Mouse (Mus musculus): Measurements from ENCODE around the gene Nfe2. TPM values are rescaled to one million over a fixed set of nuclear protein-coding genes. Genes with fewer than 3 reads are reported as not detected.
"Not testable (repeated sequence)": the region's sequence is repeated elsewhere in the genome, so short reads cannot be mapped to it uniquely, and the experiment has no call there.

Nfe2 gene
- total RNA-seq, 1 experiment from 2014 or later: 112 TPM

DNA sequence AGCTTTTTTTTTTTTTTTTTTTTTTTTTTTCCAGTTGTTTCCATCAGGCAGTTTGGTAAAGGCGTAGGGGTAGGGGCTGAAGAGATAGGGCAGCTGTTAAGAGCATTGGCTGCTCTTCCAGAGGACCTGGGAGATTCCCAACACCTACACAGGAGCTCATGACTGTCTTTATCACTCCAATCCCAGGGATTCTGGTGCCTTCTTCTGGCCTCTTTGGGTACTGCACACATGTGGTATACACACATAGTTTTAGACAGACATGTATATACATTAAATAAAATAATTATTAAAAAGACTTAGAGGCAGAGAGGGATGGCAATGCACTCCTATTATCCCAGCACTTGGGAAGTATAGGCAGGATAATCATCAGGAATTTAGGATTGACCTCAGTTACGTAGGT is 35.2 kb upstream of the Nfe2 start:
- ATAC-seq (replicated peaks; ENCODE audit: insufficient number of reproducible peaks, low FRiP score, low TSS enrichment, poor library complexity, severe bottlenecking): no peak

DNA sequence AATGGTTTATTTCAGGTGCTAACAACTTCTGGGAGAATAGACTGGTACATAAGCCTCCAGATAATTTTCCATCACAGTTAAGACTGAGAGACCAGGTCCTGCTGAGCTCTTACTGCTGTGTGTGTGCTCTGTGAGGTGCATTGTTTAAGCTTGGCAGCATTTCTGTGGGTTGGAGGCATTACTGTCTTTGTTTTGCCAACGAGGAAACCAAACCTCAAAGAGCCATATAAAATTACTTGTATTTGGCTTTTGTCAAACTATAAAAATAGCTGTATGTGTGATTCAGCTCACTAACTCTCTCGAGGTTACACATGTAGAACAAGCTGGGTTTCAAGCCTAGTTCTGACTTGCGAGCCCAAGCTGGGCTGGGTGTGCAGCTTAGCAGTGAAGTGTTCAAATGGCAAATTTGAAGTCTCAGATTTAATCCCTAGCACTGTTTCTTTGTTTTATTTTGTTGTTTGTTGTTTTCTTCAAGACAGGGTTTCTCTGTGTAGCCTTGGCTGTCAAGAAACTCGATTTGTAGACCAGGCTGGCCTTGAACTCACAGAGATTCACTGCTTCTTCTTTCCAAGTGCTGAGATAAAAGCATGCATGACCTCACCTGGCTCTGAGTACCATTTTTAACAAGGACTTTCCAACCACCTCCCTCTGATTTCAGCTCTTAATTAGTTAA is 34.6 kb upstream of the Nfe2 start:
- no peak for ATAC-seq (replicated peaks; ENCODE audit: insufficient number of reproducible peaks, low FRiP score, low TSS enrichment, poor library complexity, severe bottlenecking)

DNA sequence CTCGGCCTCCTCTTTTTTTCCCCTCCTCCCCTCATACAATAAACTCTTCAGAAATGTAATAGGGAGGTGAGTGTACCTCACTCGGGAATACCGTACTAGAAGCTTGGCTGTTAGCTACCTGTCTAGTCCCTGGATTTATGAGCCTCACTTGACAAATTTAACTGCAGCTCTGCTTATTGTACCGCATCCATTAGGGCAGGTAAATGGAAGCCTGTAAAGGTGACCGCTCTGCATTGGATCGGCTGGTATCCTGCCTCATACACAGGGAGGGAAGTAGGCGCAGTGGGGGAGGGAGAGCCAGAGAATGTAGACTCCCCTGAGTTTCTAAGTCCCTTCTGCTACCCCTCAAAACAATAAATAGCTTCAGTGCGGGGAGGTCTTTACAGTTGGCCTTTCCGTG is 32.6 kb upstream of the Nfe2 start:
- ATAC-seq (replicated peaks; ENCODE audit: insufficient number of reproducible peaks, low FRiP score, low TSS enrichment, poor library complexity, severe bottlenecking): no peak

DNA sequence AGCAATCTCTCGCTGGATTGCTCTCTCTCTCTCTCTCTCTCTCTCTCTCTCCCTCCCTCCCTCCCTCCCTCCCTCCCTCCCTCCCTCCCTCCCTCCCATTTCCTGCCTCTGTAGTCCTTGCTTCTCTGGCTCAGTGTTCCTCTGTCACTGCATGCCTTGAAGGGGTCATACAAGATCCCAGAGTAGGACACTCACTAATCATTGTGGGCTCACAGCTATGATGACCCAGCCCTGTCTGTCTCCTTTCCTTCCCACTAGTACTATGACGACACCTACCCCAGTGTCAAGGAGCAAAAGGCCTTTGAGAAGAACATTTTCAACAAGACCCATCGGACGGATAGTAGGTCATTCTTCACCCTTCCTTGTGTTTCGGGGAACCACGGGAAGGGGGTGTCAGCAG is 32.2 kb upstream of the Nfe2 start:
- no peak for ATAC-seq (replicated peaks; ENCODE audit: insufficient number of reproducible peaks, low FRiP score, low TSS enrichment, poor library complexity, severe bottlenecking)

DNA sequence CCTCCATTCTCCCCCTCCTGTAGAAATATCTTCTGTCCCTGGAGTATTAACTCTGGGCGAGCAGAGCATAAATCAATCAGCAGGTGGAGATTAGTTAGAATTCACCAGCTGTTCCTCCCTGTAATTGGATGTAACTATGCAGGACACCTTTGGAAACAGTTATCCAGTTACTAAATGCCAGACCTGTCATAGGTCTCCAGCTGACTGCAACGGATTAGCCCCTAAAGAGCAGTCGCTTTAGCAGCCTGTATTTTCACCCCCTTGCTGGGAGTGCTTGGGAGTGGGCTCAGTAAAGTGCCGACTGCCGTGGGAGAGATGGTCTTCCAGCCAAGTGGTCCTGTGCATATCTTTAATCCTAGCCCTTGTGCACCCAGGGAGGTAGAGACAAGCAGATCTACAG is 31.4 kb upstream of the Nfe2 start:
- ATAC-seq (replicated peaks; ENCODE audit: insufficient number of reproducible peaks, low FRiP score, low TSS enrichment, poor library complexity, severe bottlenecking): no peak

DNA sequence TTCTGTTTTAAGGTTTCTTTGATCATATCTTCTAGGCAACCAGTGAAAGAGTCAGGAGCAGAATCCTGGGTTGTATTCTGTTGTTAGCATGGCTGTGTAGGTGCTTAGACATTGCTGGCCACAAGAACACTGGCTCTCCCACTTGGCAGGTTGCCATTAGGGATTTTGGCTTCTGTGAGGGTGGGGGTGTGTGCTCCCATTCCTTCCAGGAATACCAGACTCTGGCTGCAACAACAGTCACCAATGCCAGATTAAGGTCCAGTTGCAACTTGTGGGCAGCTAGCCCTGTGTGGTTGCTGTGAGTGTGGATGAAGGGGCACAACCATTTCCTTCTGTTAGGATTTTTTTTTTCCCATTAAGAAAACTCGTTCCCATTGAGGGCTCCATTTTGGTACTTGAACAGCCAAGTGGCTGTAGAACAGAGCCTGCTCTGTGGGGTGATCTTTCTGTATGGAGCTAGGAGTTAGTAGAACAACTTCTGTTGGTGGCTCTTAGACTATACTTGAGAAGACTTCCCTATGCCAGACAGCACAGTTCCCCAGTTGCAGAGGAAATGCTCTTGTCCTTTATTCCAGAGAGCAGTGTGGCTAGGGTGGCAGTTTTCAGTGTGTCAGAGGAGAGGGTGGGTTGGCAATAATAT is 27.7 kb upstream of the Nfe2 start:
- ATAC-seq (replicated peaks; ENCODE audit: insufficient number of reproducible peaks, low FRiP score, low TSS enrichment, poor library complexity, severe bottlenecking): no peak

DNA sequence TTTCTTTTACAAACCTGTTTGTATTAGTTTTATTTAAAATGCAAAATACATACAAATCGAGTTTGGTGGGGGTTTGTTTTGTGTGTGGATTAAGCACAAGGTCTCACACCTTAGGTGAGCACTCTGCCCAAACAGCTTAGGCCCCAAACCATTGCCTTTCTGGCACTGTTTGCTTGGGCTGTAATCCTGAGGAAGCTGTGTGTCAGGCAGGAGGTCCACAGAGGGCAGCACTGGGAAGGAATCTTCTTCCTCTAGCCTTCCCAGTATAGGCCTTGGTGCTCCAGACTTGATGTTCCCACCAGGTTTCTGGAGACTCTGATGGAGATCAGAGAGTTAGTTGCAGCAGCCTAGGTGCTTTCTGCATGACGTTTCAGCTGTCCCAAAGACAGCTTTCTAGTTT is 26.4 kb upstream of the Nfe2 start:
- ATAC-seq (replicated peaks; ENCODE audit: insufficient number of reproducible peaks, low FRiP score, low TSS enrichment, poor library complexity, severe bottlenecking): no peak

DNA sequence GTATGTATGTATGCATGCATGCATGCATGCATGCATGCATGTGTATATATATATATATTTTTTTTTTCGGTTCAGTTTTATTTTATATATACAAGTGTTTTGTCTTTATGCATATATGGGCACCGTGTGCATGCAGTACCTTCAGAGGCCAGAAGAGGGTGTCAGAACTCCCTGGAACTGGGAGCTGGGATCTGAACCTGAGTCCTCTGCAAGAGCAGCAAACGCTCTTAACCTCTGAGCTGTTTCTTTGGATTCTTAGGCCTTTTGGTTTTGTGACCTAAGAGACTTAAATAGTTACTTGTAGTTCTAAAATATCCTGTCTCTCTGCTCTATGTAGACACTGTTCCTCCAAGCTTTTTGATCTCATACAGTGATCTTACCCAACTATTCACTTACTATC is 25.9 kb upstream of the Nfe2 start:
- 0 out of 2 replicates have a peak, but pooled peaks have one; percentile 59 for ATAC-seq (replicated peaks; ENCODE audit: insufficient number of reproducible peaks, low FRiP score, low TSS enrichment, poor library complexity, severe bottlenecking)

DNA sequence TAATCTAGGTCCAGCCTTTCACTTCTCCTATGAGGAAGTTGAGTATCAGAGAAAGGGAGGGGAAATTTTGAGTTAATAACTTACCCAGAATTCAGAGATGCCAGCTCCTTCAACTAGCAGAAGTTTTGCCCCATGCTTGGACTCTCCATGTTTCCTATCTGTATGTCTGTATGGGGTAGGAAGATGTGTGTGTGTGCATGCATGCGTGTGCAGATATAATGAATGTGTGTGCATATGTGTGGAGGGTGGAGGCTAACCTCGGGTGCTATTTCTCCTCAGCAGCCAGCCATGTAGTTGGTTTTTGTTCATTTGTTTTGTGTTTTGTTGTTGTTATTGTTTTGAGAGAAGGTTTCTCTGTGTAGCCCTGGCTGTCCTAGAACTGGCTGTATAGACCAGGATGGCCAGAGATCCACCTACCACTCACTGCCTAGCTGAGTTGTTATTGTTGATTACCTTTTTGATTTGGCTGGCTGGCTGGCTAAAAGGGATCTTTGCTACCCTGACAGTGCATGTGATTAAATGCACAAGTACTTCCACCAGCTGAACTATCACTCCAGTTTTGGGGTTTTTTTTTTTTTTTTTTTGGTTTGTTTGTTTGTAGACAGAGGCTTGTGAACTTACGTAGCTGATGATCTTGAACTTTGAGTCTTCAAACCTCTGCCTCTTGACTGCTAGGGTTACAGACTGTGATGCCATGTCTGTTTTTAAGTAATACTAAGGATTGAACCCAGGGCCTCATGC is 23.4 kb upstream of the Nfe2 start:
- ATAC-seq (replicated peaks; ENCODE audit: insufficient number of reproducible peaks, low FRiP score, low TSS enrichment, poor library complexity, severe bottlenecking): no peak

DNA sequence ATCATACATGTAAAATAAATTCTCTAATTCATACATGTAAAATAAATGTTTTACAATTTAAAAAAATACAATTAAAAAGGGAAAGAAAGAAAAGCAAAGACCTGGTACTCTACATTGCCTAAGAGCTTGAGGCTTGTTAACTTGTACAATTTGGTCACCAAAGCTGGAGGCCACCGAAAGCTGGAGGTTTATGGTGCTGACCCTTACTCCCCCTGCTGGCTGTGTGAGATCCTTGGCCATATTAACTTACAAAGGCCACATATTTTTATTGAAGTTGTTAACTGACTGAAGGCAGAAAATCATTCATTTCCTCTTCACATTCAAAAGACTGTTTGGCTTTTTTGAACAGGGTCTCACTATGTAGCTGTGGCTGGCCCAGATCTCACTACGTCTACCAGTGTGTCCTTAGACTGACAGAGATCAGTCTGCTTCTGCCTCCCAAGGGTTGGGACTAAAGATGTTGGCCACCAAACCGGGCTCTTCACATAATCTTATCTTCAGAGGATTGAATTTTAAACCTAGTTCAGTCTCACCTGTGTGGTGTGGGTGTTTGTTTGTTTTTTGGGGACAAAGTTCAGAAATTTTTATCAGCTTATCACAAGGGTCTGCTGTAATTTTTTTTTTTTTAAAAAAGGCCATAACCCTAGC is 22.7 kb upstream of the Nfe2 start:
- peak; percentile 64 for ATAC-seq (replicated peaks; ENCODE audit: insufficient number of reproducible peaks, low FRiP score, low TSS enrichment, poor library complexity, severe bottlenecking)

DNA sequence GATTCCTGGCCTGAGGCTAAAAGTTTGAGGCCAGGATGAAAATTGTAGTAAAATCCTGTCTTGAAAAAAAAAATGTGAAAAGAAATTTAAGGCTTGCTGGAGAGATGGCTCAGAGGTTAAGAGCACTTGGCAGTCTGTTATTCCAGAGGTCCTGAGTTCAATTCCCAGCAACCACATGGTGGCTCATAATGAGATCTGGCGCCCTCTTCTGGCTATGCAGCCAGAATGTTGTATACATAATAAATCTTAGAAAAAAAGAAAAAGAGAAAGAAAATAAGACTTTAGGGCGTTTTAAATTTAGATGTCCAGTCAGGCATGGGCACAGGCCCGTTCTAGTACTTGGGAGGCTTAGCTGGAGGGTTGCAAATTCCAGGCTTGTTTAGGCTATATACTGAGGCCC is 21.5 kb upstream of the Nfe2 start:
- ATAC-seq (replicated peaks; ENCODE audit: insufficient number of reproducible peaks, low FRiP score, low TSS enrichment, poor library complexity, severe bottlenecking): no peak

DNA sequence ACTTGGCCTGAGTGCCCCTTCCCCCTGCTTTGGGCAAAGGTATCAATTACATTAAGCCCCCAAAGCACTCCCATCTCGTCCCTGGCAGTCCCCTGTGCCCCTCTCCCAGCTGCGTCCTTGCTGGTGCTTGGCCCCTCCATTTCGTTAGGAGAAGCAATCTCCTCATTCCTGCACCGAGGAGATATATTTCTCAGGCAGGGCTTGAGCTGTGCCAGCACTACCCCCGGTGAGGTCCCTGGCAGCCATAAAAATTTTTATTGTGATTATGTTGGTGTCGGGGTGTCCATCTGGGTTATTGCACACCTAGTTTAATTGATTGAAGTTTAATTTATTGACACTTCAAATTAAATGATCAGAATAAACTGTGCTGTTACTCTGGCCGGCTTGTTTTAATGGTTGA is 19.7 kb upstream of the Nfe2 start:
- no peak for ATAC-seq (replicated peaks; ENCODE audit: insufficient number of reproducible peaks, low FRiP score, low TSS enrichment, poor library complexity, severe bottlenecking)

DNA sequence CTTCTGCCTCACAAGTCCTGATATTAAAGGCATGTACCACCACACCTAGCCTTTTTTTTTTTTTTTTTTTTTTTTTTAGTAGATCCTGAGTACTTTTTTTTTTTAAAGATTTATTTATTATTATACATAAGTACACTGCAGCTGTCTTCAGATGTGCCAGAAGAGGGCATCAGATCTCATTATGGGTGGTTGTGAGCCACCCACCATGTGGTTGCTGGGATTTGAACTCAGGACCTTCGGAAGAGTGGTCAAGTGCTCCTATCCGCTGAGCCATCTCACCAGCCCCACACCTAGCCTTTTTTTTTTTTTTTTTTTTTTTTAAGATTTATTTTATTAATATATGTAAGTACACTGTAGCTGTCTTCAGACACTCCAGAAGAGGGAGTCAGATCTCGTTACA is 17.7 kb upstream of the Nfe2 start:
- ATAC-seq (replicated peaks; ENCODE audit: insufficient number of reproducible peaks, low FRiP score, low TSS enrichment, poor library complexity, severe bottlenecking): not testable (repeated sequence)

DNA sequence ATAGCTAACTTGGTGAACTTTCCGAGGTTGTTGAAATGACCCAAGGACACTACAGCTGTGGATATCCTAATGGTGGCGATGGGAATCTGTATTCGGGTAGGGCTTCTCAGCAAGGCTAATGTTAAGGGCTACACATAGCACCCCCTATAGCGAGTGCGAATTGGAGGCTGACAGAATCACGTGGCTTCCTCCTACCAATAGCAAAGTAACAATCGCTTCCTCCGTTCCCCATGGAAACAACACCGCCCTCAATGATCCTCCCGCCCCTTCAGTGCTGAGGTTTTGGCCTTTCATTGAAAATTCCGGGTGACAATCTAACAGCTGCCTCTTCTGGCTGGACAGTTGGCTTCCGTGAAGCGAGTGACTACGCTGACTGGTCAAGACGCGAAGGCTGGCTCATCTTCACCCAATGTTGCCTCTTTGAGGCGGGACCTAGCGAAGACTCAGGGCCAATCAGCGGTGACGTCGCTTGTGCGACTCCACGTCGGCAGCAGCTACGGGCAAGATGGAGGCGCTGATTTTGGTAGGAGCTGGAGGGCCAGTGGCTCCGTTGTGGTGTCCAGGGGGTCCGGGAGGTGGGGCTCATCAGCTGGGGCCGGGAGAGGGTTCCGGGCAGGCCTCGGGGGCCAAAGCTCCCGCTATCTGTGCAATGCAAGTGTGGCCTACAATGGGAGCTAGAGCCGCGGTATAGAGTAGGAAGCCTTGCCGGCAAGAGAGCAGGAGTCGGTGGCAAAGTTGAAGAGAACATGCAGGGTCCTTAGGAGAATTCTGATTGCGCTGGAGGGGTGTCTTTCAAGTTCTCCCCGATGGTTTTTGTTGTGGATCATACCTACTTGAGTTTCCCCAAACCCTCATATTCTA is 14.4 kb upstream of the Nfe2 start, which contains the start of gene Copz1:
Gene Copz1 (plus strand): TSS at position 296 of the 861 bp plus-strand sequence.
- peak; percentile 99 for ATAC-seq (replicated peaks; ENCODE audit: insufficient number of reproducible peaks, low FRiP score, low TSS enrichment, poor library complexity, severe bottlenecking)

DNA sequence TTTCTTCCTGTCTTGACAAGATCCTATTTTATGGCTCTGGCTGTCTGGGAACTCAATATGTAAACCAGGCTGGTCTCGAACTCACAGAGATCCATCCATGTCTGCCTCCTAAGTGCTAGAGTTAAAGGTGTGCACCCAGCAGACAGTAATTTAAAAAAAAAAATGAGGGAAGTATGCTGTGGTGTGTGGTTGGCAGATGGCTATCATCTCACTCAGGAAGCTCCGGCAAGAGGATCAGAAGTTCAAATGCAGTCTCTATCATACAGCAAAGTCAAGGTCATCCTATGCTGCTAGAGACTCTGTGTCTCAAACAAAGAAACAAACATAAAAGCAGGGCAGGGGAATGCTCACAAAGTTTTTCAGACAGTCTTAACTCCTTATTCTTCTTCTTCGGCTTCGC is 10.7 kb upstream of the Nfe2 start:
- ATAC-seq (replicated peaks; ENCODE audit: insufficient number of reproducible peaks, low FRiP score, low TSS enrichment, poor library complexity, severe bottlenecking): no peak

DNA sequence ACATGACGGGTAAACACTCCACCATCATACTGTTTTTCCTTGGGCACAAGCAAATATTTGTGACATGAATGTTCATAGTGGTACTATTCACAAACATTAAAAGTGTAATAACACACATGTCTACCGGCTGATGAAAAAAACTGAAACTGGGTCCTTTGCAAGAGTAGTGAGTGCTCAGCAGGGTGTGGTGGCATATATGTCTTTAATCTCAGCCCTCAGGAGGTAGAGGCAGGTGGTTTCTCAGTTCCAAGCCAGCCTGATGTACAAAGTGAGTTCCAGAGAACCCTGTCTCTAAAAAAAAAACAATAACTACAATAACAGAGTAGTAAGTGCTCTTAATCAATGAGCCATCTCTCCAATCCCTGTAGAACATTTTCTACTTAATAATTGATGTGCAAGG is 6.6 kb upstream of the Nfe2 start:
- no peak for ATAC-seq (replicated peaks; ENCODE audit: insufficient number of reproducible peaks, low FRiP score, low TSS enrichment, poor library complexity, severe bottlenecking)

DNA sequence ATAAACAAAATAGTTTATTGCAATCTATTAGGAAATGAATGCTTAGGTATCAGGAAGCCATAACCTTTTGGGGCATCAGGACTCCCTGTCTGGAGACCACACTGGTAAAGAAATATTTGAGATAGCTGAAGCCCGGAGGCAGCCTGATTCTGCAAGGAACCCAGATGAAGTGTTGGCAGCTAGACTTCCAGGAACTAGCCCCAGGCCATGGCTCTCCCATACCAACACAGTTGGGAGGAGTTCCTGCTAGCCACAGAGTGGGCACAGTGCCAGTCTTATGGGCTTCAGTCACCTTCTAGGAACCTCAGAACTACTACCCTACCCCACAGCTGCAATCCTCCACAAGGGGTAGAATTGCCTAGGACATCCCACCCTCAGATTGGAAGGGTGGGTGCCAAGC is 1.8 kb upstream of the Nfe2 start:
- no peak for ATAC-seq (replicated peaks; ENCODE audit: insufficient number of reproducible peaks, low FRiP score, low TSS enrichment, poor library complexity, severe bottlenecking)

DNA sequence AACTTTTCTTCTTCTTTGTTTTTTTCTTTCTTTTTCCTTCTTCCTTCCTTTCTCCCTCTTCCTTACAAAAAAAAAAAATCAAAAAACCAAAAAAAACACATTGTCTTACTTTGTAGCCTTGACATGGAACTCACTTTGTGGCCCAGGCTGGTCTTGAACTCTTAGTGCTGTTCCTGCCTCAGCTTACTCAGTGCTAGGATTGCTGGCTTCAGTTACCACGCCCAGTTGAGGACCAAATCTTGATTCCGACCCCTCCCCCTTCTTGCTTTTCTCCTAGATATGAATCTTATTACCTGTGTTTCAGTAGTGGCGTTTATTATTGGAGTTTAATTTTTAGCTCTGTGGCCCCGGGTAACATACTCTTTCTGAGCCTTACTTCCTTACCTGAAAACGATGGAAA is 959 bp upstream of the Nfe2 start:
- ATAC-seq (replicated peaks; ENCODE audit: insufficient number of reproducible peaks, low FRiP score, low TSS enrichment, poor library complexity, severe bottlenecking): no peak

Data from monocyte, adult 5-6 weeks (primary cell).